Mouse (Mus musculus) thymus, postnatal 14 days (tissue): ENCODE measurements around the gene Gm960.
"Not testable (repeated sequence)": the region's sequence is repeated elsewhere in the genome, so short reads cannot be mapped to it uniquely, and the experiment has no call there.

Experiments used
- DNase-seq: peaks from one replicate; pipeline ENCODE4 v3.0.0; 2021

Gm960 gene

GRCm38 (mm10) chr19:4586783-4587182, 111.7 kb downstream of the Gm960 start:
- not testable (repeated sequence) for DNase-seq

DNA sequence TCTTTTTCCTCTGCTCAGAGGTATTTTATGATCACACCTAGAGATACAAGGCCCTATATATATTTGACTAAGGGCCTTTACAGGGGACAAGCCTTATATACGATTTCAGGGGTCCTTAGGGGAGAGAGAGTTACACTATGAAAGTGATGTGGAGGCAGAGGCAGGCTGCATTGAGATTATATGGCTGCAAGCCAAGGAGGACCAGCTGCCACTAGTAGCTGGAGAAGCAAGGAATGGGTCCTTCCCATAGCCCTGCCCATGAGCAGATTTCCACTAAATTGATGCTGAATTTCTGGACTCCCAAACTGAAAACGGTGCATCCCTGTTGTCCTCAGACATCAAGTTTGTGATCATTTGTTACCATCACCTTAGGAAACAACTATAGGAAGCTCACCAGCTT, 114.6 kb downstream of the Gm960 start:
- no peak for DNase-seq

GRCm38 (mm10) chr19:4579296-4579695, 119.2 kb downstream of the Gm960 start:
- DNase-seq = no peak

- no peak for DNase-seq
Observed at GRCm38 (mm10) chr19:4578799-4579198, 119.7 kb downstream of the Gm960 start.
